Mouse (Mus musculus) small intestine, adult 2 months (tissue): Measurements from ENCODE around the gene Zfand2b.

ENCODE experiments used
- CTCF ChIP-seq: fragments of 200-500 bp; IDR thresholded peaks from 2 replicates; pipeline ENCODE4 v1.5.1; 2012; ENCODE audit warnings: low read depth, mild to moderate bottlenecking, control low read depth, inconsistent platforms, low read length, moderate library complexity, mixed read lengths; ENCODE audit not compliant: insufficient replicate concordance, insufficient read length; ENCODE audit errors: extremely low read depth
- POLR2A ChIP-seq: fragments of 200-500 bp; IDR thresholded peaks from 2 replicates; pipeline ENCODE4 v1.6.1; 2012; ENCODE audit warnings: low read depth, mild to moderate bottlenecking, control low read depth, inconsistent platforms, low read length, moderate library complexity

GRCm38 (mm10) chr1:75187126-75187525 is 18.7 kb downstream of the Zfand2b start:
- TF ChIP-seq CTCF (no peak), POLR2A (no peak)
